Mouse (Mus musculus) CH12.LX (cell line): ENCODE results near the gene Mob1a.

Source experiments
- CHD2 ChIP-seq: IDR thresholded peaks from 2 replicates; pipeline ENCODE4 v1.6.1; 2011; ENCODE audit warnings: low read length, improper control_type of control experiment
- CTCF ChIP-seq, 2 experiments: IDR thresholded peaks in 1 of 2; conservative IDR thresholded peaks in 1 of 2; 2 replicates each; pipeline ENCODE4 v1.5.1; 2011 to 2012; ENCODE audit warnings: low read depth in 2 of 2, low read length in 2 of 2, improper control_type of control experiment in 1 of 2, inconsistent platforms in 1 of 2, mild to moderate bottlenecking in 1 of 2, moderate library complexity in 1 of 2
- EP300 ChIP-seq: IDR thresholded peaks from 2 replicates; pipeline ENCODE4 v1.6.1; 2011; ENCODE audit warnings: low read length, improper control_type of control experiment
- HCFC1 ChIP-seq: IDR thresholded peaks from 2 replicates; pipeline ENCODE4 v1.6.1; 2012; ENCODE audit warnings: low read depth, mild to moderate bottlenecking, inconsistent platforms, low read length, improper control_type of control experiment
- KAT2A ChIP-seq: IDR thresholded peaks from 2 replicates; pipeline ENCODE4 v1.6.1; 2012; ENCODE audit warnings: low read length, improper control_type of control experiment, inconsistent platforms; ENCODE audit not compliant: insufficient replicate concordance
- MAFK ChIP-seq: IDR thresholded peaks from 2 replicates; pipeline ENCODE4 v1.6.1; 2011; ENCODE audit warnings: low read length, improper control_type of control experiment; ENCODE audit not compliant: insufficient replicate concordance
- POLR2A ChIP-seq: IDR thresholded peaks from 2 replicates; pipeline ENCODE4 v1.6.1; 2011; ENCODE audit warnings: low read depth, mild to moderate bottlenecking, improper control_type of control experiment, low read length
- RCOR1 ChIP-seq: conservative IDR thresholded peaks from 2 replicates; pipeline ENCODE4 v1.6.1; 2012; ENCODE audit warnings: low read depth, mild to moderate bottlenecking, inconsistent platforms, low read length, improper control_type of control experiment
- ZNF384 ChIP-seq: IDR thresholded peaks from 2 replicates; pipeline ENCODE4 v1.6.1; 2012; ENCODE audit warnings: low read depth, low read length, improper control_type of control experiment, inconsistent platforms

GRCm38 (mm10) chr6:83301294-83301693 is 24.5 kb upstream of the Mob1a start:
- TF ChIP-seq POLR2A (no peak), KAT2A (no peak), ZNF384 (no peak), CTCF (conservative IDR thresholded peaks at IDR 0.05 in 1 of 2, IDR thresholded peaks at IDR 0.05 in 1 of 2; ENCODE audit: low read depth in 2 of 2, low read length in 2 of 2) (no peak), RCOR1 (no peak), CHD2 (no peak), HCFC1 (no peak), MAFK (no peak), EP300 (no peak)
